Mouse (Mus musculus) thymus, postnatal 25 days (tissue): ENCODE results near the gene Zfp599.
"Not testable (repeated sequence)": the region's sequence is repeated elsewhere in the genome, so short reads cannot be mapped to it uniquely, and the experiment has no call there.

Source experiments
- DNase-seq: peaks from one replicate; pipeline ENCODE4 v3.0.0; 2022

Zfp599 gene

GRCm38 (mm10) chr9:22259184-22260091 is at the start of gene Zfp599:
TSS of gene Zfp599 (minus strand) at chr9:22259895.
- peak; percentile 79 for DNase-seq

DNA sequence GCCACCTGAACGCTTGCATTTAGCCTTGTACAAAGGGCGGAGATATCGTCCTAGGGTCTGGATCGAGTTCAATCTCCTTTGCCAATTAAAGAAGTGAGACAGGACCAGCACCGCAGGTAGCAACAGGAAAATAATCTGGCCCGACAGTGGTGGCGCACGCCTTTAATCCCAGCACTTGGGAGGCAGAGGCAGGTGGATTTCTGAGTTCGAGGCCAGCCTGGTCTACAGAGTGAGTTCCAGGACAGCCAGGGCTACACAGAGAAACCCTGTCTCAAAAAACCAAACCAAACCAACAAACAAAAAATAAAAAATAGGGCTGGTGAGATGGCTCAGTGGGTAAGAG is 48.2 kb upstream of the Zfp599 start:
- not testable (repeated sequence) for DNase-seq

- DNase-seq, result peak; percentile 95
Measured at GRCm38 (mm10) chr9:22307156-22307919, 47.6 kb upstream of the Zfp599 start, which contains the start of gene Zfp810. TSS of gene Zfp810 (minus strand) at chr9:22307648.

DNA sequence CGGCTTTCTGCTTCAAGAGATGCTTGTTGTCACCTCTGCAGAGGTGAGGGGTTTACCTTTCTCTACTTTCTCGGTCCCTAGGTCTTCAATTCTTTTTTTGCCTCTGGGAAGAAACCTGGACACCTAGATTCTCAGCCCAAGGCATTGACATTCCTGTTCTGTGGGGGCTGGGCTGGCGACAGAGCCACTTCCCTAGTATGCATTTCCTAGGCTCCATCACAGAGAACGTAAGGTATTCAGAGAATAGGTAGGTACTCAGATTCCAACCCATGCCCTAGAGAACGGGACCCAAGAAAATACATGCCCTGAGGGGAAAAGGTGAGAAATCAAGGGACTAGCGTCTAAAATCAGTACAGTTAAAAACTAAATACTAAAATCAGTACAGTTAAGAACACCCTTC is 47.0 kb upstream of the Zfp599 start:
- DNase-seq, result no peak

- DNase-seq, result no peak
Measured at GRCm38 (mm10) chr9:22302199-22302598, 42.5 kb upstream of the Zfp599 start.

GRCm38 (mm10) chr9:22278733-22279132 is 19.0 kb upstream of the Zfp599 start:
- no peak for DNase-seq

DNA sequence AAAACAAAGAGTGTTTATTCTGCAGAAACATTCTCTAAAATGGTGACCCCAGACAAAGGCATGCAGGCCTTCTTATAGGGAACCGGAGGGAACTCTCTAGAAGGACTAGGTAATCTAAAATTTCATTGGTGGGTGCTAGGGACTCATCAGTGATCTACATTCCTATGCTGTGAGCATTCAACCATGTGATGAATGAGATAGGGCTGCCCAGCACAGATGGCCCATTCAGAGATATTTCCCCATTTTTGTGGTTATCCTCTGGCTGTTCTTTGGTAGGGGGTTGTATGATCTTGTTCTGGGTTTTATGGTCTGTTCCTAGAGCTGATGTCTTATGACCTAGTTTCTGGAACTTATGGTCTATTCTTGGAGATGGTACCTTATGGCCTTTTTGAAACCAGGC is 9.2 kb upstream of the Zfp599 start:
- DNase-seq, result no peak

GRCm38 (mm10) chr9:22262611-22263010 is 2.9 kb upstream of the Zfp599 start:
- no peak for DNase-seq

DNA sequence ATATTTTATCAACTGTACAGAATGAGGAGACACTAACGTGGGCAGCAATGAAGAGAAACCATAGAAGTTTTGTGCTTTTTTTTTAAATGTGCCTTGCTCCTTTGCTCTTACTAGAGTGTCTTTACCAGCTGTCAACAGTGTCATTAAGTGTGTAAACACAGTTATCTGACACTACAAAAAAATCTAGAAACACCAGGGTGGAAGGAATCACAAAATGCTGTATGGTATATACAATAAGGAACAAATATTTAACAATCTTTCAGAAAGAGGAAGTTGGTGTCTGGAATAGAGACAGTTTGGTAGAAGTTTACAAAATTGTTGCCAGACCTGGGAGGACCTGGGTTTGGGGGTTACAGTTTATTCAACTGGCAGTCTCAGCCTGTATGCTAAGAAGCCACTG is 1.9 kb upstream of the Zfp599 start:
- no peak for DNase-seq

- no peak for DNase-seq
Measured at GRCm38 (mm10) chr9:22260092-22260422, 362 bp upstream of the Zfp599 start.

- no peak for DNase-seq
Measured at GRCm38 (mm10) chr9:22258784-22259183, 911 bp downstream of the Zfp599 start.

DNA sequence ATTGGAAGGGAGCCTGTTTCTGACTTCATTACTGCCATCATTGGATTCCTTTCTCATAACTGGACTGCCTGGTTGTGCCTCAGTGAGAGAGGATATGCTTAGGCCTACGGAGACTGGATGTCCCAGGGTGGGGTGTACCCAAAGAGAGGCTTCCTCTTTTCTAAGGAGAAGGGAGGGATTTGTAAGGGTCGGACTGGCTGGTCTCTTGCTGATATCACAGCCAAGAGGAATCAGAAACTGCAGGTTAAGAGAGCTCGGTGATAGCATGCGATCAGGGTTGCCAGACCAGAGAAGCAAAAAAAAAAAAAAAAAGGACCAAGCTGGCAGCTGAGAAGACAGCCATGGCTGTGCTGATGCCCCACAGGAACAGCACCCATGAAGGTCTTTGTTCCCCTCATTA is 3.1 kb downstream of the Zfp599 start:
- no peak for DNase-seq

GRCm38 (mm10) chr9:22244242-22244641 is 15.5 kb downstream of the Zfp599 start:
- DNase-seq, result no peak

GRCm38 (mm10) chr9:22240001-22240400 is 19.7 kb downstream of the Zfp599 start:
- DNase-seq, result no peak

- no peak for DNase-seq
Measured at GRCm38 (mm10) chr9:22230556-22230955, 29.1 kb downstream of the Zfp599 start.

GRCm38 (mm10) chr9:22230061-22230460 is 29.6 kb downstream of the Zfp599 start:
- DNase-seq, result no peak

DNA sequence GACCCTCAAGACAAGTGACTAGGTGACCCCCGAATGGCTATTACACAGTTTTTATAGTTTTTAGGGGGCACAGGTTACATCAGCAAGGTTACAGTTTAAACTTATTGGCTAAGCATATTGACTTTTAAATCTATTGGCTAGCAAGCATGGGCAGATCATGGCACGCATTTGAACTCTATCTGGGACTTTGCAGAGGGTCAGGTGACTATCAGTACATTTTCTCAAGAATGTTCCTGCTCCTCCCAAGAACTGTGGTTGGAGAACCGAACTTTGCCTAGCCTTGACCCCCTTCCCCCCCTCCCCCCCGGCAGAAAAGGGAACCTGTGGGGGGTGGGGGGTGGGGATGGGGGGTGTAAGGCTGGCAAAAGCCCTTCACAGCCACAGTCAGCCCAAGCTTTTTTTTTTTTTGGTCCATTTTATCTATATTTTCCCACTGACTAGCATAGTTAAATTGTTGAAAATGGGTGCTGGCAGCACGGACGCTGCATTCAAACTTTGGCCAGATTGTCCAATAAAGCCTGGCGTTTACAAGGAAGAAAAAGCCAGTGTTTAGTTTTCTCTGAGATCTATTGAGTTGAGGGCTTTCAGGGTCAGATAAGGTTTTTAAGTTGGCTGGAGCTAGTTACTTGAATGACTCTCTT is 30.2 kb downstream of the Zfp599 start:
- no peak for DNase-seq

DNA sequence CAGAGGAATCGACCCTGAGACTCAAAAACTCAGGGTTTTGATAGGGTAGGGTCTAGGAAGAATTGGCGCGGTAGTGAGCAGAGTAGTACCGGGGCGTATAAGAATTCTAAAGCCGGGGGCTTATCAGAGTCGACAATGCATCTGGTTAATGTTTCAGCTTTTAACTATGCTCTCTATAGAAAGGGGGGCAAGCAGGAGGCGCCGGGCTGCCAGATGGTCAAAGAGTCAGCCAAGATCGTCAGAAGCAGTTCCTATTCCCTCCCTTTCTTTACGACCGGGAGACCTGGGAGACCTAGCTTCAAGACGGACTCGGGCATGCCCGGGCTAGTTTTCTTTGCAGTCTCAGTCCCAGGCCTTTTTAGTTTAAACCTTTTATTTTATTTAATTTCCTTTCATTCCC is 32.8 kb downstream of the Zfp599 start:
- DNase-seq, result no peak

GRCm38 (mm10) chr9:22226389-22226673 is 33.4 kb downstream of the Zfp599 start:
- DNase-seq, result not testable (repeated sequence)

GRCm38 (mm10) chr9:22225581-22226388 is 33.9 kb downstream of the Zfp599 start, which contains the start of gene Zfp809:
TSS of gene Zfp809 (plus strand) at chr9:22225714.
- peak; percentile 100 for DNase-seq

GRCm38 (mm10) chr9:22224536-22225503 is 34.9 kb downstream of the Zfp599 start:
- DNase-seq, result peak; percentile 63

DNA sequence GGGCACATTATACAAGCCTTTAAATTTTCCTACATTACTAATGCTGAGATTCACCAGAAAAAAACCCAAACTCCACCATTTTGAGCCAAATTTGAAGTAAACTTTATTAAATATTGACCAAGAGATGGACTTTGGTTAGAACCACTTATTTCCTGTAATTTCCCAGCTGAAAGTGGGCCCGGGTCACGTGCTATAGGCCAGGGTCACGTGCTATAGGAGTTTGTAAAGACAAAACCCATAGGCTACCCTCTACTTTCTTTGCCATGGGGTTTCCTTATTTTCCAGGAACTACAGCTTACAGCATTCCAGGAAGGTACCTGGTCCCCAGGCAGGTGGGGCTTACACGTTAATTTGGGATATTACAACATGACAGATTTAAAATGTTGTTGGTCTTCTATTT is 35.6 kb downstream of the Zfp599 start:
- DNase-seq, result no peak
